ENCODE assay signal across 18 mouse cellular contexts in the genomic region with DNA sequence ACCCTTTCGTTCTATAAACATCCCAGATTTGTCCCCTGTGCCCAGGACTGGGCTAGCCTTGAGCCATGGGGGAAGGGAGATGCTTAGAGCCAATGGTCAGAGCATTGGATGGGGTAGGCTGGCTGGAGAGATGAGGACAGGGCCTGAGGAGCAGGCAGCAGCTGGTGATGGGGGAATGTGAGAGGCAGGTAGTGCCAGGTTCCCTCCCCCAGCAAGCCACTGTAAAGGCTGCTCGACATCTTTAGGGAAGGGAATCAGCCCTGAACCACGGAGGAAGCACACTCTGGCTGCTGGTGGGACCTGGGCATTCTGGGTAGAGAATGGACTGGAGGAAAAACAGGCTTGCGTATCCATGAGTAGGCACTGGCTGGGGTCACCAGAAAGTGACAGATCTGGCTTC.
DNase-seq lines count a peak whose midpoint lies in the region; ATAC-seq lines count a peak whose summit lies in the region.
"Had no signal": no experiment of that assay in that cellular context is flagged by ENCODE, and none has a peak within 500 bp of the region (broad histone marks: within the 10 kb centered on the region; RNA-seq: fewer than 3 reads in every experiment).

No protein-coding gene starts in this region.

- no peak overlapping the region for H3K4me3 ChIP-seq in heart, embryonic 13.5 days
- H3K4me3 ChIP-seq in kidney, embryonic 16.5 days (ENCODE audit: low read length), result no peak overlapping the region
- H3K4me3 ChIP-seq in intestine, embryonic 15.5 days (replicated peaks), result no peak overlapping the region
- no peak overlapping the region for H3K4me3 ChIP-seq in intestine, embryonic 16.5 days (ENCODE audit: low read length)
- H3K4me3 ChIP-seq: forebrain, embryonic 12.5 days; heart, adult 2 months; hindbrain, embryonic 15.5 days; midbrain, embryonic 10.5 days had no signal

- 56% methylated on average over 4 of the region's 4 CpGs for WGBS in heart, embryonic 13.5 days
- 55% methylated on average over 4 of the region's 4 CpGs for WGBS in kidney, embryonic 16.5 days
- 53% methylated on average over 4 of the region's 4 CpGs for WGBS in intestine, embryonic 15.5 days
- 49% methylated on average over 4 of the region's 4 CpGs for WGBS in intestine, embryonic 16.5 days

- no peak for DNase-seq in heart, adult 8-10 months (ENCODE audit: low spot score)
- DNase-seq in kidney, postnatal 4 days, result no peak
- no peak for DNase-seq in spleen, postnatal 36 days (ENCODE audit: low spot score in 2 of 2)
- DNase-seq: cerebellum, adult 2 months; cerebellum, postnatal 36 days; heart, adult 2 months; kidney, adult 8-10 months; right cerebral cortex, postnatal 25 days; thymus, postnatal 25 days had no signal

- ATAC-seq in heart, embryonic 13.5 days (ENCODE audit: extremely low read depth, insufficient number of reproducible peaks, low FRiP score, low TSS enrichment), result no peak
- ATAC-seq in kidney, embryonic 16.5 days (ENCODE audit: low FRiP score, low TSS enrichment), result peak; percentile 28; the same call in 1 of the 2 replicates
- ATAC-seq in intestine, embryonic 15.5 days, result no peak
- ATAC-seq in intestine, embryonic 16.5 days, result no peak

- peaks cover 69% of the 10 kb centered on the region for H3K4me1 ChIP-seq in heart, embryonic 13.5 days
- peaks cover 16% of the 10 kb centered on the region for H3K4me1 ChIP-seq in kidney, embryonic 16.5 days (ENCODE audit: insufficient read depth, low read length)
- H3K4me1 ChIP-seq in intestine, embryonic 15.5 days (replicated peaks), result peaks cover 9% of the 10 kb centered on the region
- peaks cover 17% of the 10 kb centered on the region for H3K4me1 ChIP-seq in intestine, embryonic 16.5 days (ENCODE audit: control insufficient read depth, insufficient read depth, low read length)

- peak overlapping the region; percentile 68 for H3K27ac ChIP-seq in heart, embryonic 13.5 days (replicated peaks)
- H3K27ac ChIP-seq in kidney, embryonic 16.5 days (ENCODE audit: low read length), result 0 out of 2 replicates have a peak overlapping the region, but pooled peaks have one; percentile 13
- peak overlapping the region; percentile 27; the same call in 1 of the 2 replicates for H3K27ac ChIP-seq in intestine, embryonic 15.5 days
- H3K27ac ChIP-seq in intestine, embryonic 16.5 days (ENCODE audit: low read length), result 0 out of 2 replicates have a peak overlapping the region, but pooled peaks have one; percentile 24
- H3K27ac ChIP-seq: forebrain, embryonic 12.5 days; heart, adult 2 months; hindbrain, embryonic 15.5 days; liver, embryonic 14.5 days; macrophage; midbrain, embryonic 10.5 days had no signal

- no peaks in the 10 kb centered on the region for H3K9me3 ChIP-seq in heart, embryonic 13.5 days
- no peaks in the 10 kb centered on the region for H3K9me3 ChIP-seq in kidney, embryonic 16.5 days (ENCODE audit: low read length)
- no peaks in the 10 kb centered on the region for H3K9me3 ChIP-seq in intestine, embryonic 15.5 days
- H3K9me3 ChIP-seq in intestine, embryonic 16.5 days (ENCODE audit: control insufficient read depth, low read length), result no peaks in the 10 kb centered on the region
- H3K9me3 ChIP-seq: forebrain, embryonic 12.5 days; hindbrain, embryonic 15.5 days; midbrain, embryonic 10.5 days had no signal

- H3K36me3 ChIP-seq in heart, embryonic 13.5 days, result peaks cover 34% of the 10 kb centered on the region
- peaks cover 20% of the 10 kb centered on the region for H3K36me3 ChIP-seq in kidney, embryonic 16.5 days (ENCODE audit: insufficient read depth, low read length)
- H3K36me3 ChIP-seq in intestine, embryonic 15.5 days, result peaks cover 16% of the 10 kb centered on the region
- 0 out of 2 replicates have a peak, but pooled peaks cover 4% of the 10 kb centered on the region for H3K36me3 ChIP-seq in intestine, embryonic 16.5 days (ENCODE audit: control insufficient read depth, insufficient read depth, low read length)
- H3K36me3 ChIP-seq: hindbrain, embryonic 15.5 days had no signal

- H3K27me3 ChIP-seq in heart, embryonic 13.5 days (replicated peaks), result no peaks in the 10 kb centered on the region
- H3K27me3 ChIP-seq in kidney, embryonic 16.5 days (ENCODE audit: insufficient read depth, low read length), result no peaks in the 10 kb centered on the region
- no peaks in the 10 kb centered on the region for H3K27me3 ChIP-seq in intestine, embryonic 15.5 days (replicated peaks)
- H3K27me3 ChIP-seq in intestine, embryonic 16.5 days (replicated peaks; ENCODE audit: control insufficient read depth, insufficient read depth, low read length), result no peaks in the 10 kb centered on the region
- H3K27me3 ChIP-seq: forebrain, embryonic 12.5 days; hindbrain, embryonic 15.5 days had no signal

- no peak overlapping the region for H3K9ac ChIP-seq in heart, embryonic 13.5 days
- H3K9ac ChIP-seq in kidney, embryonic 16.5 days (replicated peaks; ENCODE audit: low read length), result no peak overlapping the region
- H3K9ac ChIP-seq in intestine, embryonic 15.5 days, result no peak overlapping the region
- no peak overlapping the region for H3K9ac ChIP-seq in intestine, embryonic 16.5 days (ENCODE audit: low read depth, low read length)
- H3K9ac ChIP-seq: forebrain, embryonic 12.5 days; hindbrain, embryonic 15.5 days; liver, embryonic 14.5 days had no signal

- no peak overlapping the region for H3K4me2 ChIP-seq in heart, embryonic 13.5 days
- no peak overlapping the region for H3K4me2 ChIP-seq in kidney, embryonic 16.5 days (replicated peaks; ENCODE audit: low read depth, low read length)
- H3K4me2 ChIP-seq in intestine, embryonic 15.5 days (replicated peaks), result no peak overlapping the region
- H3K4me2 ChIP-seq in intestine, embryonic 16.5 days (ENCODE audit: low read depth, low read length), result no peak overlapping the region
- H3K4me2 ChIP-seq: forebrain, embryonic 12.5 days; hindbrain, embryonic 15.5 days had no signal

Comparison
In these comparisons a context has a peak if more than half of its experiments do, and no peak if none do; other contexts are left out.
1. H3K27ac ChIP-seq: peak in every context shown above with its lines; median percentile 68 in heart, embryonic 13.5 days; 27 in intestine, embryonic 15.5 days; 24 in intestine, embryonic 16.5 days; 13 in kidney, embryonic 16.5 days.